Mouse (Mus musculus) MN1 (cell line): ENCODE results near the gene Sympk.
A peak's percentile ranks its signal among the peaks of the same experiment; 100 is the strongest.

ENCODE experiments used
- DNase-seq: peaks from one replicate; pipeline ENCODE4 v3.0.0-alpha.2; 2016; ENCODE audit warnings: low spot score

The Sympk gene

DNA sequence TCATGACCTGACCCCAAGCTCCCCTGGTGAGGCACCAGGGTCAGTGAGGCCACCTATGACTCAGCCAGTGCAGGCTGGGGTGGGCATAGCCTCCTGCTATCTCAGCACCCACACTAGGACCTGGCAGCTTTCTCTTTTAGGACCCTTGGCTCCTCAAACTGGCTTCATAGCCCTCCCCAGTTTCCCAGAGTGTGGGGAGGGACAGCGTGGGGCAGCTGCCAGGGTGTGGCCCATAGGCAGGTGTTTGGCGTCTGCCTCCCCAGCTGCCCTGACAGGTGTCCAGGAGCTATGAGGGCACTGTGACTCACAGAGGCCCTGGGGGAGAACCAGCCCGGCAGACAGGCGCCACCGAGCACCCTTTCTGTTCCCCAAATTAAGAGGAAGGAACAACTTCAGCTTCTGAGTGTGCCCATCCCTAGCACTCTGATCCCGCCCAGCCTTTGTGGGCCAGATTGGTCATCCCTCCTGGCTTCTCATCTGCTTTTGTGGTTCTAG lies 60.1 kb downstream of the Sympk start:
- peak; percentile 22 for DNase-seq

DNA sequence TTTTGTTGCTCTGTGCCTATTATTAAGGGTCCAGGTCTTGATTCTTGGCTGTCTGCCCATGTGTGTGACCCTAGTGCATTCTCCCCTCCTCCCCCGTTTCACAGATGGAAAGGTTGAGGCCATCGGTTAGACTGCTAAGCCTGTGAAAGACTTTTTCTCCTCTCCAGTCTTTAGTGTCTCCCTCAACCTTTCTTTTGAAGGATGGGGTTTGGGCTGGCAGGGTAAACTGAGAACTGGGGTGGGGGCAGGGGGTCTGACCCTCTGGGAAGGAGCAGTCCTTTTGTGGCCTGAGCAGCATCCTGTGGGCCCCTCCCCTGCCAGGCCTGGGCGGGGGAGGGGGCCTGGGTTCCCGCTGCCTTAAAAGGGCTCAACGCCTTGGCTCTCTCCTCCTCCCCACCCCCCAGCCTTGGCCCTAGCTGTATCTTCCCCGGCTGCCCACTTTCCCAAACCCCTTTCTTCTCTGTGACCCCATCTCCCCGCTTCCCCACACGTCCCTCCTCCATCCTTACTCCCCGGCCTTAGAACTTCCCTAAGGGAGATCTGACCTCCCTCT lies 60.8 kb downstream of the Sympk start:
- DNase-seq, result no peak

- DNase-seq, result no peak
Observed at GRCm38 (mm10) chr7:19085495-19085894, 61.3 kb downstream of the Sympk start.

DNA sequence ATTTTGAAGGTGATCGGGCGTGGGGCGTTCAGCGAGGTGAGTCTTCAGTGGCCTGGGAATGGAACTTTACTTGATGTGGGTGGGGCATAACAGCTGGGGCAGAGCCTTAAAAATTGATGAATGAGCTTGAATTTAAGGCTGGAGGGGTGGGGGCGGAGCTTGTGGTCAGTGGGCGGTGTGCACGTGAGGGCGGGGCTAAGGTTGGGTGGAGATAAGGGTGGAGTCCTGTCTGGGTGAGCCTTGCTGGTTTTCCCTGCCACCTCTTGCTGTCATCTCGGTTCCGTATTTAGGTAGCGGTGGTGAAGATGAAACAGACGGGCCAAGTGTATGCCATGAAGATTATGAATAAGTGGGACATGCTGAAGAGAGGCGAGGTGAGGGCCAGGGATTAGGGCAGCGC lies 61.9 kb downstream of the Sympk start:
- no peak for DNase-seq

DNA sequence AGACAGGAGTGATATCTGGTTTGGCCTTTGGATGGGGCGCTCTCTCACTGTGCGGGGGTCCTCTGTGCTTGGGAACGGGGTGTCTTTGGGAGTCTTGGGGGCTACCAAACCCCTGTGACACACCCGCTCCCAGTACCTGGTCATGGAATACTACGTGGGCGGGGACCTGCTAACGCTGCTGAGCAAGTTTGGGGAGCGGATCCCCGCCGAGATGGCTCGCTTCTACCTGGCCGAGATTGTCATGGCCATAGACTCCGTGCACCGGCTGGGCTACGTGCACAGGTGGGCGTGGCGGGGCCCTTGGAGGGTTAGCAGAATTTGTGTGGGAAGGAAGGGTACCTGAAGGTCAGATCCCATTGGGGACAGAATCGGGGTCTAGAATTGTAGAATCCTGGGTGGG lies 62.6 kb downstream of the Sympk start:
- DNase-seq, result no peak

GRCm38 (mm10) chr7:19088813-19089212 lies 64.6 kb downstream of the Sympk start:
- DNase-seq, result peak; percentile 53

- no peak for DNase-seq
Observed at GRCm38 (mm10) chr7:19091913-19092312, 67.7 kb downstream of the Sympk start.

DNA sequence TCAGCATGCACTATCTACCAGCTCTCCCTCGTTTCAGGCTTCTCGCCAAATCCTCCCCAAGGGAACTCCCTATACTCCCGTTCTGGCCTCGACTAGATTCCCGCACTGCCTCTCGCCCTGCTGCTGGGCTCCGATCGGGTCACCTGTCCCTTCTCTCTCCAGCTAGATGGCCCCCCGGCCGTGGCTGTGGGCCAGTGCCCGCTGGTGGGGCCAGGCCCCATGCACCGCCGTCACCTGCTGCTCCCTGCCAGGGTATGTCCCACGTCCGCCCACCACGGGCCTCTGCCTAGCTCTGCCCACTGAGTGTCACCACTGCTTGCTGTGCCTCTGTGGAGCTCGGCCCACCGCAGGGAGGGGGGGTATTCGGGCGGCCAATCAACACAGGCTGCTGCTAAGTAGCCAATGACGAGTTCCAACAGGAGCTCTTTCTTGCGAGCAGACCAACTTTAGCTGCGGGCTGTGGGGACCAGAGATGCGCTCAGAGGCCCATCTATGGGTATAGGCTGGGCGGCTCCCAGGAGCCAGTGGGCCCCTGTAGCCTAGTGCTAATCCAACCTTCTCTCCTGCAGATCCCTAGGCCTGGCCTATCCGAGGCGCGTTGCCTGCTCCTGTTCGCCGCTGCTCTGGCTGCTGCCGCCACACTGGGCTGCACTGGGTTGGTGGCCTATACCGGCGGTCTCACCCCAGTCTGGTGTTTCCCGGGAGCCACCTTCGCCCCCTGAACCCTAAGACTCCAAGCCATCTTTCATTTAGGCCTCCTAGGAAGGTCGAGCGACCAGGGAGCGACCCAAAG lies 68.4 kb downstream of the Sympk start:
- peak; percentile 46 for DNase-seq

- DNase-seq, result peak; percentile 84
Observed at GRCm38 (mm10) chr7:19093174-19093521, 69.0 kb downstream of the Sympk start.

GRCm38 (mm10) chr7:19093537-19094385 lies 69.6 kb downstream of the Sympk start:
- peak; percentile 91 for DNase-seq

GRCm38 (mm10) chr7:19094471-19094825 lies 70.3 kb downstream of the Sympk start, which contains the start of gene Six5:
Six5 (plus strand) TSS chr7:19094594.
- peak; percentile 36 for DNase-seq

GRCm38 (mm10) chr7:19094826-19095750 lies 70.9 kb downstream of the Sympk start:
- peak; percentile 64 for DNase-seq

DNA sequence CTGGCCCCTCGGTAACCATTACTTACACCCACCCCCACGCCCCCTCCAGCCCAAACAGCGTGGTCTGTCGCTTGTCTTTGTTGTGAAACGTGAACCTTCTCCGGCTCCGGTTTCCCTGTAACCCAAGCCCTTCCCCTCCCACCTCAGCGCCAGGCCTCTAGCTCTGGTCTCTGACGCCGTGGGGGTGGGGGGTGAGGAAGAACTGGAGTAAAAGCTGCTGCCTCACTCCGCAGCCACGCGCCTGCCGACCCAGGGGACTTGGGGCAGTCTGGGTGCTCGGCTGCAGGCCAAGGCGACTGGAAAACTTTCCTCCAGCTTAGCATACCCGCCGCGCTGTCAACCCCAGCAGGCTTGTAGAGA lies 71.6 kb downstream of the Sympk start:
- DNase-seq, result peak; percentile 51

DNA sequence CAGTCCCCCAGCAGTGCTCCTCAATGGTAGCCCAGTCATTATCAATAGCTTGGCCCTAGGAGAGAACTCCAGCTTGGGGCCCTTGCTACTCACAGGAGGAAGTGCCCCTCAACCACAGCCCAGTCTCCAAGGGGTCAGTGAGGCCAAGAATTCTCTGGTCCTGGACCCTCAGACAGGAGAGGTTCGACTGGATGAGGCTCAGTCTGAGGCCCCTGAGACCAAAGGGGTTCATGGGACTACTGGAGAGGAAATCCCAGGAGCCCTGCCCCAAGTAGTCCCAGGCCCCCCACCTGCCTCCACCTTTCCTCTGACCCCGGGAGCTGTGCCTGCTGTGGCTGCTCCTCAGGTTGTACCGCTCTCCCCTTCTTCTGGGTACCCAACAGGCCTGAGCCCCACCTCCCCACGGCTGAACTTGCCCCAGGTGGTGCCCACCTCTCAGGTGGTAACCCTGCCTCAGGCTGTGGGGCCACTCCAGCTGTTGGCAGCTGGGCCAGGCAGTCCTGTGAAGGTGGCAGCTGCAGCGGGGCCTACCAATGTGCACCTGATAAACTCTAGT lies 72.3 kb downstream of the Sympk start:
- DNase-seq, result no peak

GRCm38 (mm10) chr7:19097217-19097616 lies 73.0 kb downstream of the Sympk start:
- no peak for DNase-seq

DNA sequence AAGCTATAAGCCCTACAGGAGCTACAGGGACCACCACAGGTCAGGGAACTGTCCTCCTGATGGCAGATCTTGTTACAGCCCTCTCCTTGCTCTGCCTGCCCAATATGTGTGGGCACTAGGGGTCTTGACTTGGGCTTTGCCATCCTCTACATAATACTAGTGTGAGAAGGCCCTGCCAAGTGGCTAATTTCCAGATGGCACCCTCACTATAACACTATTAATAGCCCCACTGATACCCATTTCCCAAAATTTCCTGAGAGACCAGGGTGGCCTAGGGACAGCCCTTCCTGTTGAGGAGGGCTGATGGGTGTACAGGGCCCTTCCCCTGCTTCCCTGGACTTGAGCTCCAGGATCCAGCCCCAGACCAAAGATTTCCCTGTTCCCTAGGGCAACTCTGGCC lies 73.7 kb downstream of the Sympk start:
- no peak for DNase-seq

GRCm38 (mm10) chr7:19098811-19099210 lies 74.6 kb downstream of the Sympk start:
- no peak for DNase-seq

DNA sequence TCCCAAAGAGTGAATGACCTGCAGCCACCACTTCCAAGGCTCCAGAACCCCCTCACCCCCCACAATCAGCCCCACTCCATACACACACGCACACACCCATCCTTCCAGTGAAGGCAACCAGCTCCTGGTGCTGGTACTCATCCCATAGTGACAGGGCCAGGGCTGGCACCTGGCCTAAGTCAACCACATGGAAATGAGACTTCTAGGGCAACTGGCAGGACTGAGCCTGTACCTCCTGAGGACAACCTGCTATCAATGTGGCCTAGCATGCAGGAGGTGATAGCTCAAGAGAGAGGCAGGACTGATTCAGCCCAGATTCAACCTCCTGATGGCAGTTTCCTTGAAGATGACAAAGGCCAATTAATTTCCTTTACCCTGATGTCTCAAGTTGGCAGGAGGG lies 76.1 kb downstream of the Sympk start:
- DNase-seq, result no peak

GRCm38 (mm10) chr7:19103741-19104140 lies 79.6 kb downstream of the Sympk start:
- DNase-seq, result no peak
